Mouse (Mus musculus) brain, embryonic 18.5 days (tissue): ENCODE measurements around the gene Msh5.
"Not testable (repeated sequence)": the region's sequence is repeated elsewhere in the genome, so short reads cannot be mapped to it uniquely, and the experiment has no call there.

ENCODE experiments used
- DNase-seq: peaks from one replicate; pipeline ENCODE4 v3.0.0-alpha.2; 2012; ENCODE audit warnings: low read depth, low spot score

The Msh5 gene

DNA sequence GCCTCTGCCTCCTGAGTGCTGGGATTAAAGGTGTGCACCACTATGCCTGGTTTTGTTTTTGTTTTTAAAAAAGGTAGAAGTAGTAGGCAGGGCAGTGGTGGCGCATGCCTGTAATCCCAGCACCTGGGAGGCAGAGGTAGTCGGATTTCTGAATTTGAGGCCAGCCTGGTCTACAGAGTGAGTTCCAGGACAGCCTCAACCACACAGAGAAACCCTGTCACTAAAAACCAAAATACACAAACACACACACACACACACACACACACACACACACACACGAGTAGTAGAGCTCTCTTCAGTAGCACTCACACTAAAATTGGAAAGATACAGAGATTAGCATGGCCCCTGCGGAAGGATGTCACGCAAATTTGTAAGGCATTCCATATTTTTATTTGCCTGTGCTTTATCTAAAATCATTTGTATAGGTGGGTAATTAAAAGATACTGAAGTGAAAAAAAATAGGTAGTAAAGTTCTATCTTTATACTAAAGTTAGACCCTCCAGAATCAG lies 2.4 kb upstream of the Msh5 start:
- DNase-seq, result no peak

DNA sequence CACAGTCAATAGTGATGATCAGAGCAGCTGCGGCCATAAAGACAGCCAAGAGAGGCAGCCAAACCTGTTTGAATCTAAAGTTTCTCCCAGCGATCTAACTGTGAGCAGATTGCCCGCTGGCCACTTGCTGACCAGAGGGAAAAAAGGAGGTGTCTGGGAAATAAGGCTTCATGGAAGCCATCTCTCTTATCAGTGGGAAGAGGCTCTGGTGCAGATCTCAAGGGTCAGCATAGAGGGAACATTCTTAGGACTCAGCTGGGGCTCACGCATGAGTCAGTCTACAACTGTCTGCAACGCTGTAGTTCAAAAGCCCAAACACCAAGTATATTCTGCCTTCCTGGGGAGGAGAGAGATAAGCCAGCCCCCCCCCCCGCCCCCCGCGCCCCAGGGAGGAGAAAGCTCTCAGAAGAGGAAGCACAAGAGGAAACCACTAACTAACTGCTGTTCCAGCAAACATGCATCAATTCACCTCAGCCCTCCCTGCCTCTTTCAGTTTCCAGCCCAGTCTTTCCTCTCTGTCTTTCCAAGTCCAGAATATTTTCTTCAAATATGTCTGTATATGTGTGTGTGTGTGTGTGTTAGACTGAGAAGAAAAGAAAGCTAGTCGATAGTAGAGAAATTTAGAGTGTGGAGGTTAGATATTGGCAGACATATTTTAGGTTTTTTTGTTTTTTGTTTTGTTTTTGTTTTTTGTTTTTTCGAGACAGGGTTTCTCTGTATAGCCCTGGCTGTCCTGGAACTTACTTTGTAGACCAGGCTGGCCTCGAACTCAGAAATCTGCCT lies 1.8 kb upstream of the Msh5 start:
- DNase-seq, result no peak

DNA sequence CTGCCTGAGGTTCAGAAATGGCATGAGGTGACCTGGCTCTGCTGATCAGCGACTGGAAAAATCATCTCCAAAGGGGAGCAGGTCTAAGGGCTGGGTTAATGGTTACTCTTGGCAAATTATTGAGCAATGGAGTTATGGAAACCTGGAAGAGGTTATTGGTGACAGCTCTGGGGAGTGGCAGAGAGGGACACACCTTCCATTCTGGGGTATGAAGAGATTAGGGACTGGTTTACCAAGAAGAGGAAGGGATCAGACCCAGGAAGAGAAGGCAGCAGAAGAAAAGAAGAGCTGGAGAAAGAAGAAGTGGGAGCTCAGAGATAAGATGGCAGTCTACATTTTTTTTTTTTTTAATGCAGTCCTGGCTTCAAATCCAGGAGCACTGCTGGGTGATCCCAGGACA lies 1.1 kb upstream of the Msh5 start:
- DNase-seq, result no peak

DNA sequence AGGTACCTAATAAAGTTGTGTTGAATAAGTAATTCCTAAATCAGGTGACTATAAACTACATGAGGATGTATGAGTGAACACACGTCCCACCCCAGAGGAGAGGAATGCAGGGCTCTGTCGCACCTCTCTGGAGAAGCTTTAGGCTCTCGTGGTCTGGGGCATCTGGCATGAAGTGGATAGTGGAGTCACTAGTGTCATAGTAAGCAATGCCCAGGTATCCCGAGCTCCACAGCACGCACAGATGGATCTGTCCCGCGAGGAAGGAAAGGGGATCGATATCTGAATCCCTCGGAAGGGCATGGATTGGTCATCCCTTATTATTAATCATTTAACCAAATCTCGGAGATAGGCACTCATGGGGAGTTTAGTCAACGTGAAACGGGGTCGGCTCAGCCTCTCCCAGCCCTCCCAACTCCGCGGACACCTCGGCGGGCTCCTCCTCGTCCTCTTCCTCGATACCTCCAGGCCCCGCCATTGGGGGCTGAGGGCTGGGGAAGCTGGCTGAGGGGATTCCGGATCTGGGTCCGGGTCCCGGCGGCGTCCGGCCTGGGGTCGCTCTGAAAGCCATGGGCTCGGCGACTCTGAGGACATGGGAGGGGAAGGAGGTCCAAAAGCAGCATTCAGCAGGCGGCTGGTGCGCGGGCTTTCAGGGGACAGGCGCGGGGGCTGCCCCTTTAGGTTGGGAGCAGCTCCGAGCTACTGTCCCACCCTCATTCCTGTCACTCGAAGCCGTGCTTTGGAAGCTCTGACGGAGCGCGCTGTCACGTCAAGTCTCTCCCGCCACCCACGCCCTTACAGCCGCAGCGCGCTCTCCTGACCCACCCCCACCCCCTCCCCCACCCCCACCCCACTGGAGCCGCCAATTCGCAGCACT lies 501 bp downstream of the Msh5 start:
- no peak for DNase-seq

DNA sequence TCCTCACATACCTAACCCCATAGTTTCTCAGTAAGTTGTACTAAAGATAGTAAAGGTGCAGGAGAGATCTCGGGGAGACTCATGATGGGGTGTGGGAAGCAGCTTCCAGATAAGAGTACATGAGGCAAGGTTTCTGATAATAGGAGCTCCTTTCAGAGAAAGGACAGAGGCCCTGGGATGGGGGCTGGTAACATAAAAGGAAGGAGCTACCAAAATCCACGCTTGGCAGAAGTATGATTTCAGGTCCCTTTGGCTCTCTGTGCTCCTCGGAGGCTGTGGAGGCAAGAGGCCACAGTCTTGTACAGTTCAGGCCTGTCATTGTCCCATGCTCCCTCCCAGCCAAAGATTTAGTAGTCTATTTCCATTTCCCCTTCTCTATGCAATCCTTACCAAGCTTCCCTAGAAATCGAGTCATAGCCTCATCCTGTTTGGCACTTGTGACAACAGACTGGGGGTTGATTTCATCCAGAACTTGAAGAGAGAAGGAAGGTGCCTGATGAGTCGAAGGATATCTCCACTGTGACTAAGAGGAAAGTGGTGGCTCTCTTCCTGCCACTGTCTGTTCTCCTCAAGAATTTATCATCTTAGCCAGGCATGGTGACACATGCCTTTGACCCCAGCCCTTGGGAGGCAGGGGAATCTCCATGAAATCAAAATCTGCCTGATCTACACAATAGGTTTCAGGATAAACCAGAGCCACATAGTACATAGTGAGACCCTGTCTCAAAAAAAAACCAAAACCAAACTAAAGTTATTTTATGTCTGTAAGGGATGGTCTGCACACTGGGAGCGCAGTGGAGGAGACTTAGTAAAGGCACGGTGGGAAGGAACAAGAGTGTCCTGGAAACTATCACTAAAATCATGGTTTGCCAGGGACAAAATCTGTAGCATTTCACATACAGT lies 1.4 kb downstream of the Msh5 start:
- no peak for DNase-seq

DNA sequence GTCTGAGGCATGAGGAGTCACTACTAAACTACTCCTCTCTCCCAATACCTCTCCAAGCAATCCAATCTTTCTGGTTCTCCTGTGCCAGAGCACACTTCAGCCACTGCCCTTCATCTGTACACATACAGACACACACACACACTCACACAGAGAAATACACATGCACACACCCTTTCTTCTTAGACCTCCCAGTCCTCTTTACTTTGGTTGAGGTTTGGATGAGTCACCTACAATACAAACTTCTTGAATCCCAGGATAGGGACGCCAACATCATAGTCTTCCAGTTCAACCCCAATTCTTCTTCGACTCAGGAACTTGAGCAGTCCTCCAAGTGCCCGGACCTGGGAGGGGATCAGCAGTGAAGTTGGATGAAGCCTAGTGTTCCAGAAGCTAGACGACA lies 2.8 kb downstream of the Msh5 start:
- no peak for DNase-seq

DNA sequence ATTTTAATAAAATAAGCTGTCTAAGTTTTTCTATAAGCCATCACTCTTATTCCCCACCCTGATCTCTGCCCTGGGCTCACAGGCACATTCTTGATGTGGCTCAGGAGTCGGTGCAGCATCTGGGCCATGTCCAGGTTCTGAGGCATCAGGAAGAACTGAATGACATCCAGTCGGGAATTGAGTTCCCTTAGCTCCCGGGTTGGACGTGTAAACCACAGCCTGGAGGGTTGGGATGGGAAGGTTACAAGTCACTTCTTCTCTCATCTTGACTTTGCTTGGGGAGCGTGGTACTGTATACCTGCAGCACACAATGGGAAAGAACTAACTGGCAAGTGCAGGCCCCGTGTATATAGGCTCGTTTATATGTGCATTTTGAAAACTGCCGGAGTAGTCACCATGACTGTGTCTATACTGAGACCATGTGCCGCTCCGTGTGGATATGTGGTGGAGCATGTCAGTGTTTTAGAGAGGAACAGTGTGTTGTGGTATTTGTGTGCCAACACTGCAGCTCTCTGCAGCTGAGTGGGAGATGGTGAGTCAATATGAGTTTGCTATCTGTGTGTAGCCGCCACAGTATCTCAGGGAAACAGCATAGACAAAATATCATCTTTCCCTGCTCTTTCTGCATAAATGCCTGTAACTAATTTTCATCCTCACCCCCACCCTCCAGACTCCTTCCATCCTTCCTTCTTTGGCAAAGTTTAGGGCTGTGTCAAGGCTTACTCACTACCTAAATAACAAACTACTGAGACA lies 7.2 kb downstream of the Msh5 start:
- DNase-seq, result no peak

DNA sequence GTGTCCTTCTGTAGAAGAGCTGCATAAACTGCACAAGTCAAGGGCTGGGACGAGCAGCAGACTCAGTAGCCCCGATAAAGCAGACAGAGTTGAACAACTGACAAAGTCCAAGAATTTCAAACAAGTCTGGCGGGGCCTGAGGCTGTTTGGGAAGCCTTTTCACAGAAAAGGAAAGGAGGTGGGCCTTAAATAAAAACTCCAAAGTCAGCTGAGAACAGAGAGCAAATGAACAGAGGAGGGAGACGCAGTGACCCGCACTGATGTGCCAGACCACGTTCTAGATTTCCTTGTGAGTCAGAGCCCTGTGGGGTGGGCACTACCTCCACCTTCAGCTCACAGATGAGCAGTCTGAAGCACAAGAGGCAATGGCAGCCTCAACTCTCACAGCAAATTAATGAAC lies 11.6 kb downstream of the Msh5 start:
- no peak for DNase-seq

DNA sequence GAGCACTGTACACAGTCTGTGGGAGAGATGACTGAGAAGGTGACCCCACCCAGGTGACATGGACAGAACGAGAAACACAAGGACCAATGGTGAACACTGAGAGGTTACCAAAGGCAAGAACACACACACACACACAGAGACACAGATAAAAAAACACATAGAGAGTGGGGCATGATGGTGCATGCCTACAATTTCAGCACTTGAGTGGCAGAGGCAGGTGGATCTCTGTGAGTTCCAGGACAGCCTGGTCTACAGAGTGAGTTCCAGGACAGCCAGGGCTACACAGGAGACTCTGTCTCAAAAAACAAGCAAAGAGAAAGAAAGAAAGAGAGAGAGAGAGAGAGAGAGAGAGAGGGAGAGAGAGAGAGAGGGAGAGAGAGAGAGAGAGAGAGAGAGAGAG lies 12.8 kb downstream of the Msh5 start:
- DNase-seq, result not testable (repeated sequence)

DNA sequence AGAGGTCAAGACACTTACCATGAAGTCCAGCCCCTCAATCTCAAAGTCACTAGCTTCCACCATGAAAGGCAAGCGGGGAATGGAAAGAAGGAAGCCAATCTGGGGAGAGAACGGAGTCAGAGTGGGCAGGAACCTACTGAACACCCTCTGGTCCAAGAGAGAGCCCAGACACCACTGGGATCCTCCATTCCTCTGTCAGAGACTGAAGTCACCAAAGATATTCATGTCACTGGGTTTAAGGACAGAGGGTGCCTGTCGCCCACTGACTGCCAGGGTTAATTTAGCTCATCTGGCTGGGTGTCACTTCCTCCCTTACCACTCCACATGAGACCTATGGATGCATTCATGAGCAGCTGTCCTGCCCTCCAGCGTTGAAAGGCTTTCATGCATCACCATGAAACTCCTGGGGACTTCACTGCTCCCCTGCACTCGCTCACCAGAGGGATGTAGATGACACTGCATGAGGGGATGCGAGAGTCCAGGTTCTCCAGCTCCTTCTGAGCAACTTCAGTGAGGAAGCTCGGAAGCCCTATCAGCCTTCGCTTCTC lies 14.1 kb downstream of the Msh5 start:
- DNase-seq, result no peak

DNA sequence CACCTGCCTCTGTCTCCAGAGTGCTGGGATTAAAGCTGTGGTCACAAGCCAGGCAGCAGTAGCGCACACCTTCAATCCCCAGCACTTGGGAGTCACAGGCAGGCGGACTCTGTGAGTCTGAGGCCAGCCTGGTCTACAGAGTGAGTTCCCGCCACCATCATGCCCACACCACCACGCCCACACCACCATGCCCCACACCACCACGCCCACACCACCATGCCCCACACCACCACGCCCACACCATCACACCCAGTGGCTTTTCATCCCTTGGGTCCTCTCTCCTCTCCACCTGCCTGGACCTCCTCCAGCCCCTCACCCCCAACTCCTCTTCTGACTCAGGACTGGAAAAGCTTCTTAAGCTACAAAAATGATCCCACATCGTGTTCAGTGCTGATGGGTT lies 14.7 kb downstream of the Msh5 start:
- no peak for DNase-seq

DNA sequence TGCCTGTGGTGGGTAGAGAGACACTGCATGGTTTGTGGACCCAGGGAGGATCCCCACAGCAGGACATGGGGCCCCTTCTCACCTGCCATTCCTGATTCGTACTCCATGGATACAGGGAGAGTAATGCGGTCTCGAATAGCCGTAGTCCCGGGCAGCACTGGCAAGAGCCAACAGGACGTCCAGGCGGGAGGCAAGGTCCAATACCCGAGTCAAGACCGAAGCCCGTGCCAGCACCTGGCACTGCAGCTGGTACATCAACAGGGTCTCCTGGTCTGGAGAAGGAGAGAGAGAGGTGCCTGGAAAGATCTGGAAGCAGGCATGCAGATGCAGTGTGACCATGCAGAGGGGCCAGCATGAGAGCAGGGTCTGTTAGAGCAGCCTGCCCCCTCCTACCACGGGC lies 15.3 kb downstream of the Msh5 start:
- no peak for DNase-seq

DNA sequence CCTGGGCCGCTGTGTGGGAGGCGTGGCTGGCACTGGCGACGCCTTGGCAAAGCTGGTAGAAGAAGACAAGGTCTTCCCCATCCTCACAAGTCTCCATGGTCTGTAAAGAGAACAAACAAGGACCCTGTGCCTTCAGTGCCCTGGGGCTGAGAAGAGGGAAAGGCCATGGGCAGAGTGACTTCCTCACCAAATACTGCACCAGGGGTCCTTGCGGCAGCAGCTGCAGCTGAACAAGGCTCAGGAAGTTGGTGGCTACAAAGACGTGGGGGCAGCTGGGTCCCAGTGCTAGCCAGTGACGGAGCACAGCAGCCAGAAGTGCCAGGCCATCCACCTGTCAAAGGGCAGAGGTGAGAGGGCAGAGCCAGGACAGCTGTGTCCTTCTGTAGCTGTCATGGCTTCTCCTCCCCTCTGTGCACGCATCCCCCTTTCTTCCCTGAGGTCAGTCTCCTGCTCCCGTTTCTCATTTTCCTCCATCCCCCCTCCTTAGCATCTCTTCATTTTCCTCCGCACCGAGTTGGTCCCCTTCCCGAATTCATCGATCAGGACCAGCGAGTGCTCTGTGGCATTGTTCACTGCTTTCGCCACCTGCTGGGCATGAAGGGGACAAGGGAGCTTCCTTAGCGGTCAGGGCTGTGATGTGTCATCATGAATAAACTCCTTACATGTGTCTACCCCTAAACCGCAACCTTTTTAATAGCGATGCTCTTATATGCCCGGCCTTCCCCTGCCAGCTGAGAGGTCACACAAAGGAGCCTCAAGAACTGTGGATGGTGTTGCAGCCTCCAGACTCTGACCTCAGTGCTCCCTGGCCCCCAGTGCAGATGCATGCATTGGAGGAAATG lies 16.6 kb downstream of the Msh5 start:
- no peak for DNase-seq

DNA sequence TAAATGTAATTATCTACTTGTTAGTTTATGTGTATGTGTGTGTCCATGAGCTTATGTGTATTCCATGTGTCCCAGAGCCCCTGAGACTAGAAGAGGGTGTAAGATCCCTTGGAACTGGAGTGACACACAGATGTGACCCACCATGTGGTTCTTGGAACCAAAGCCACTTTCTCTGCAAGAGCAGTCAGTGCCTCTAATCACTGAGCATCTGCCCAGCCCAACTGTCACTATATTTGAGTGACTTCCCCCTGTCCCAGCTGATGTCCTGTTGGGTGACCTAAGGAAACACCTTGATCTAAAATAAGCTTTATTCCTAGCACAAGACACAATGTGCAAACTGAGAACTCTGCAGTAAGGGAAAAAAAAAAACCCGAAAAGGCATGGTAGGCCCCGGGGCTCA lies 18.2 kb downstream of the Msh5 start:
- no peak for DNase-seq

DNA sequence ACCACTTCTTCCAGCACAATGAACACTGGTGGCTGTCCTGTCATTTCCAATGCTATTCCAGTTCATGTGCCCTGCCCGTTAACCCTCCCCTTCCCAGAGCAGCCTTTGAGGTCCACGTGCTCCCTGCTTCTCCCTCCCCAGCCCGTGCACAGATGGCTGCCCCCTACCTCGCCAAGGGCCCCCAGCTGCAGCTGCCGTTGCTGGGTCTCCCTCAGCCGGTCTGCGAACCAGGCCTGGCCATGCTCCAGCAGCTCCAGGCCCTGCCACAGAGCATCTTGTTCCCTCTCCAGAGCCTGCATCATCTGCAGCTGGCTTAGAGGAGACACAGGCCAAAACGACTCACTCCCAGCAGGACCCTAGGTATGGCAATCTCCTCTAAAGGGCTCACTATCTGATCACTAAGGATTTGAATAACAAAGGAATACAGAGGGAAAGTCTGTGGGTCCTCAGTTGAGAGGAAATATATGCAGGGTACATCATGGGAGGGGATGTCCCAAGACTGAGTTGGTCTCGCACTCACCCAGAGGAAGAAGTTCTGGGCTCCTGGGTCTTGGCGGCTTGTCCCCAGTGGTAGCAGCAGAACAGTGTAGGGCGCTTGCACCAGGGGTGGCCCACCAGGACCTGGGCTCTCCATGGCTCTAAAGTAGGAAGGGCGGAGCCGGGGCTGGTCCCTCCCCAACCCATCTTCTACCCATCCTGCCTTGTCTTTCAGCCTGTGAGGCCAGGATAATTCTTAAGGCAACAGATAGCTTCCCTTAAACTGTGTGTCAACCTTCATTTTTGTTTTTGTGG lies 19.1 kb downstream of the Msh5 start, which contains the start of gene Sapcd1:
Sapcd1 (minus strand) TSS at position 740 of the 792 bp plus-strand sequence.
- no peak for DNase-seq

DNA sequence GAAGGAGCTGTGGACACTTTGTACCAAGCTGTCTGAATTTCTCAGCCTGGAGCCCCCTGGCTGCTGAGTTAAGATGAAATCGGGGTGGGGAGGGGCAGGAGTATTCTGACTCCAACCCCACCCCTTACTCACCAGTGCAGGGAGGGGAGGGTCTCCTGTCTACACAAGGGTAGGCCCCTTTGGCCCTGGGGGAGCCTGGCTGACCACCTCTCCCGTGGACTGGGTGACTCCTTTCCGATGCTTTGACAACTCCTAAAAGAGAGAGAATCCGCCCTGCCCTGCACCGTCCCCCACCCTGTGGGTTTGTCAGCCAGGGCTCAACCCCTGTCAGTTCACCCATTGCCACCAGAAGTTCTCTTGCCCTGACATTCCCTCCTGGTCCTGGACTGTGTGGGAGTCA lies 20.3 kb downstream of the Msh5 start:
- no peak for DNase-seq

DNA sequence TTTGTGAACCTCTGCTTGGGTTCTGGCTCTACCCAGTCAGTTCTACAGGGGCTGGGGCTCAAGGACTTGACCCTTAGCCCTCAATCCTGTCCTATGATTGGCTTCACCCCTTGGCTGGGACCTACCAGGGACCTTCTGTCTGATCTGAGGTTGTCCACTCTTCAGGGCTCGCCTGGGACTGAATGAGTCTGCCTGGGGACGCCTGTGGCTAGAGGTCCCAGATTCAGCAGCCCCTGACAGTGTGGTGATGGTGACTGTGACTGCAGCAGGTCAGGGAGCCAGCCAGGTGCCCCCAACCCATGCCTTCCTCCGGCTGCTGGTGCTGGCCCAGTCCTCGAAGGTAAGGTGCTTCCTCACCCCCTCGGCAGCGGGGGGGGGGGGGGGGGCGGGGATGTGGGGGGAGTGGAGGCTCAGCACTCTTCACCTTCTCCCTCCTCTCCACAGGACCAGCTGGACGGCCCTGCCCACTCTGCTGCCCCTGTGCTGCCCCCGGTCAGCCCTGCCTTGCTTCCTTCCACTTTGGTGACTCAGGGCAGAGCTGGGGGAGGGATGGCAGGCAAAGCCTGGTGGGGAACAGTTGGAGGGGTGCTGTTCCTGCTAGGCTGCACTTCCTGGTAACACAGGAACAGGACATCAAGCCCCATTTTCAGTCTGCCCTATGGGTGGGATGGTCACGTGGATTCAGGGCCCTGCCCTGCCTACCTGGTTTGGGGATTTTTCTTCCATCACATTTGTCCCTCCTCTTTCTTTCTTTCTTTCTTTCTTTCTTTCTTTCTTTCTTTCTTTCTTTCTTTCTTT lies 21.7 kb downstream of the Msh5 start:
- DNase-seq, result no peak

DNA sequence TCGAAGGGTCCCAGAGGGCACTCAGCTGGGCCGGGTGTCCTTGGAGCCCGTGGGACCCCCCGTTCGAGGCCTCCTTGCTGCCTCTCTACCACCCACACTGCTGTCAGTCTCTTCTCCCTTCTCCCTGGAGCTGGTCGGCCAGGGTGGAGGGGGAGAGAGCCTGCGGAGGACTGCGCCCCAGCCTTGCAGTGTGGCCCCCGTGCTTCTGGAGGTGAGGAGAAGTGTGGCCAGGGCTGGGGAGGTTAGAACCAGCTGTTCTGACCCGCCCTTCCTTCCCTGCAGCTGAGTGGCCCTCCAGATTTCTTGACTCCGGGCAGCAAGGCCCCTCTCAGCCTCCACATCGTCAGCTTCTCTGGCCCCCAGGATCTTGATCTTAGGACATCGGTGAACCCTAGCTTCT lies 22.3 kb downstream of the Msh5 start:
- no peak for DNase-seq
